ENCODE assay signal across 23 mouse cellular contexts in the genomic region with DNA sequence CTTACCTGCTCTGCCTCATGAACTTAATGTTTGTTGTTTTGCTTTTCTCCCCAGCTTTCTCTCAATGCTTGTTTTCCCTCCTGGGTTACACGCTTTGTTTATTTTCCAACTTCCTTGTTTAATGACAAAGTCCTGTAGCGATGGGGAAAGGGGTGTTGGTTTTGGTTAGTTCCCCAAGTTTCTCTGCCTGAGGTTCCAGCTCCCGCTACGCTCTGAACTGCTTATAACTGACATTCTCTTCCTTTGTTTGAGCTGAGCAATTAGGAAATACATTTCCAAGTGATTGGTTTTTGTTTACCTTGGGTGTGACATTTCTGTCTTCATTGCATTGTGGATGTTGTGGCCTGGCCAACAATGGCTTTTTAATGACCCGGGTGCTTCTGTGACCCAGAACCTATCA. TPM values are rescaled to one million over a fixed set of nuclear protein-coding genes. Genes with fewer than 3 reads are reported as not detected.
"Had no signal": no experiment of that assay in that cellular context is flagged by ENCODE, and none has a peak within 500 bp of the region (broad histone marks: within the 10 kb centered on the region; RNA-seq: fewer than 3 reads in every experiment).

No protein-coding gene starts in this region.

- H3K9ac ChIP-seq: kidney, embryonic 15.5 days; liver, embryonic 14.5 days; lung, embryonic 15.5 days; midbrain, embryonic 15.5 days; neural tube, embryonic 12.5 days had no signal

- H3K36me3 ChIP-seq: kidney, embryonic 15.5 days; limb, embryonic 10.5 days; lung, embryonic 15.5 days; midbrain, embryonic 15.5 days; neural tube, embryonic 12.5 days had no signal

- DNase-seq: kidney, adult 2 months; kidney, postnatal 14 days; right cerebral cortex, postnatal 14 days had no signal

- H3K4me3 ChIP-seq: kidney, embryonic 15.5 days; left cerebral cortex, adult 2 months; limb, embryonic 10.5 days; lung, embryonic 15.5 days; midbrain, embryonic 15.5 days; neural tube, embryonic 12.5 days had no signal

- H3K4me2 ChIP-seq: kidney, embryonic 15.5 days; lung, embryonic 15.5 days; midbrain, embryonic 11.5 days; midbrain, embryonic 15.5 days; neural tube, embryonic 12.5 days had no signal

- H3K27ac ChIP-seq: kidney, embryonic 15.5 days; left cerebral cortex, adult 2 months; limb, embryonic 10.5 days; liver, embryonic 14.5 days; lung, embryonic 15.5 days; midbrain, embryonic 15.5 days; neural tube, embryonic 12.5 days; stomach, postnatal 0 days had no signal

- H3K27me3 ChIP-seq: lung, embryonic 15.5 days; midbrain, embryonic 15.5 days had no signal

- ATAC-seq: hindbrain, embryonic 16.5 days; midbrain, embryonic 15.5 days had no signal

- H3K9me3 ChIP-seq: kidney, embryonic 15.5 days; limb, embryonic 10.5 days; lung, embryonic 15.5 days; megakaryocyte, embryonic 14.5 days; midbrain, embryonic 15.5 days; neural tube, embryonic 12.5 days had no signal

RNA-seq across cellular contexts. Expression of a gene that starts 12.9 kb away (rescaled TPM):
- total RNA-seq: layer of hippocampus, adult 8-10 months; layer of hippocampus, postnatal 25 days; left cerebral cortex, adult 2 months; left cerebral cortex, postnatal 14 days; monocyte, adult 5-6 weeks; neutrophil, adult 5-6 weeks had no signal
- polyA plus RNA-seq: hindbrain, embryonic 16.5 days; intestine, embryonic 14.5 days; kidney, adult 2 months; kidney, embryonic 15.5 days; large intestine, adult 2 months; limb, embryonic 10.5 days; limb, embryonic 14.5 days; liver, embryonic 14.5 days; lung, embryonic 15.5 days; midbrain, embryonic 11.5 days; midbrain, embryonic 15.5 days; neural tube, embryonic 12.5 days; small intestine, adult 2 months had no signal

RNA-seq across cellular contexts. Expression of a gene that starts 46.1 kb away (rescaled TPM):
- total RNA-seq: monocyte, adult 5-6 weeks had no signal
